Mouse (Mus musculus): ENCODE data around the gene Fat4.

DNA sequence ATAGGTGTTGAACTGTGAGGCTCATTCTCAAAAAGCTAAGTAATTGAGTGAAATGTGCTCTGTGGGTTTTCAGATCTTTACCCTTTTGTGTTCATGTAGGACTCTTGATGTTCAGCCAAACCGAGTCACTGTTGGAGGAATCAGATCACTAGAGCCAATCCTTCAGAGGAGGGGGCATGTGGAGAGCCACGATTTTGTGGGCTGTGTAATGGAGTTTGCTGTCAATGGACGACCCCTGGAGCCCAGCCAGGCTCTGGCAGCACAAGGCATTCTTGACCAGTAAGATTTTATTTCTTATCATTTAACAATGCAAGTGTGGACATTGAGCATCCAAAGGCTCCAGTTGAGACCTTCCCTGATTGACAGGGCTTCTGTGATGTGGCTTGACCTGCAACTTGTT lies 113.3 kb downstream of the Fat4 start:
- TF ChIP-seq POLR2A (IDR thresholded peaks at IDR 0.05; ENCODE audit: low read depth, low read length) (no peak), CTCF (conservative IDR thresholded peaks at IDR 0.05; ENCODE audit: insufficient read depth, insufficient read length, low read depth, low read length) (no peak)
